Mouse (Mus musculus): ENCODE measurements around the gene Twnk. TPM values are rescaled to one million over a fixed set of nuclear protein-coding genes. Genes with fewer than 3 reads are reported as not detected.

The Twnk gene
- polyA plus RNA-seq, 2 experiments = 4.3 to 8.0 TPM

GRCm38 (mm10) chr19:45007425-45008191 is 2.1 kb downstream of the Twnk start:
- Histone ChIP-seq H3K27me3 (ENCODE audit: control insufficient read depth, insufficient read depth, low read length) (no peaks in the 10 kb centered on the region), H3K27ac (no peak overlapping the region)
- 72% methylated on average over 20 of the region's 20 CpGs for WGBS (ENCODE audit: insufficient replicate concordance)

GRCm38 (mm10) chr19:45010646-45011045 is 5.2 kb downstream of the Twnk start:
- WGBS (ENCODE audit: insufficient replicate concordance) = 67% methylated on average over 4 of the region's 4 CpGs
- ATAC-seq (ENCODE audit: insufficient read depth) = no peak

More at GRCm38 (mm10) chr19:45007425-45008191, 2.1 kb downstream of the Twnk start:
- ATAC-seq (ENCODE audit: insufficient read depth) (no peak), DNase-seq (ENCODE audit: low read depth in 3 of 3, low spot score in 3 of 3) (no peak)
- peaks cover 9% of the 10 kb centered on the region for H3K36me3 ChIP-seq (replicated peaks; ENCODE audit: control insufficient read depth, insufficient read depth, low read depth)
- no peaks in the 10 kb centered on the region for H3K9me3 ChIP-seq (ENCODE audit: control insufficient read depth, low read length)
- H3K4me3 ChIP-seq (ENCODE audit: insufficient read depth in 1 of 2, low read depth in 2 of 2, low read length in 2 of 2) = peak overlapping the region; percentile 65 to 79
- H3K4me2 ChIP-seq (ENCODE audit: low read depth) = peak overlapping the region; percentile 96
- no peak overlapping the region; the same call in 1 of the 2 replicates for H3K9ac ChIP-seq (replicated peaks)
- TF ChIP-seq EP300 (IDR thresholded peaks at IDR 0.05; ENCODE audit: low read depth) (no peak), CTCF (IDR thresholded peaks at IDR 0.05; ENCODE audit: low read depth) (no peak)
- H3K4me1 ChIP-seq (replicated peaks; ENCODE audit: control insufficient read depth in 2 of 2, insufficient read depth in 2 of 2, low read length in 1 of 2) = peaks cover 5 to 14% of the 10 kb centered on the region in 2 experiments

GRCm38 (mm10) chr19:45012219-45012618 is 6.8 kb downstream of the Twnk start:
- TF ChIP-seq EP300 (IDR thresholded peaks at IDR 0.05; ENCODE audit: low read depth) (no peak), CTCF (IDR thresholded peaks at IDR 0.05; ENCODE audit: low read depth) (no peak)
- Histone ChIP-seq H3K4me1 (replicated peaks; ENCODE audit: control insufficient read depth in 2 of 2, insufficient read depth in 2 of 2, low read length in 1 of 2) (peaks cover 3 to 26% of the 10 kb centered on the region in 2 experiments; a peak in 3 of 4 replicates), H3K4me3 (ENCODE audit: insufficient read depth in 1 of 2, low read depth in 2 of 2, low read length in 2 of 2) (no peak overlapping the region), H3K9ac (replicated peaks) (no peak overlapping the region), H3K27ac (no peak overlapping the region), H3K27me3 (ENCODE audit: control insufficient read depth, insufficient read depth, low read length) (peaks cover 2% of the 10 kb centered on the region; the same call in 1 of the 2 replicates), H3K36me3 (replicated peaks; ENCODE audit: control insufficient read depth, insufficient read depth, low read depth) (peaks cover 2% of the 10 kb centered on the region), H3K9me3 (ENCODE audit: control insufficient read depth, low read length) (no peaks in the 10 kb centered on the region), H3K4me2 (ENCODE audit: low read depth) (no peak overlapping the region)
- DNase-seq (ENCODE audit: low read depth in 3 of 3, low spot score in 3 of 3) (no peak), ATAC-seq (ENCODE audit: insufficient read depth) (no peak)
- WGBS (ENCODE audit: insufficient replicate concordance) = 77% methylated on average over 8 of the region's 8 CpGs

More at GRCm38 (mm10) chr19:45010646-45011045, 5.2 kb downstream of the Twnk start:
- H3K9me3 ChIP-seq (ENCODE audit: control insufficient read depth, low read length) = no peaks in the 10 kb centered on the region
- peaks cover under 1% of the 10 kb centered on the region; the same call in 1 of the 2 replicates for H3K27me3 ChIP-seq (ENCODE audit: control insufficient read depth, insufficient read depth, low read length)
- H3K36me3 ChIP-seq (replicated peaks; ENCODE audit: control insufficient read depth, insufficient read depth, low read depth) = peaks cover 2% of the 10 kb centered on the region
- H3K4me2 ChIP-seq (ENCODE audit: low read depth) = no peak overlapping the region
- H3K9ac ChIP-seq (replicated peaks) = no peak overlapping the region
- H3K4me3 ChIP-seq (ENCODE audit: insufficient read depth in 1 of 2, low read depth in 2 of 2, low read length in 2 of 2) = no peak overlapping the region
- no peak for DNase-seq (ENCODE audit: low read depth in 3 of 3, low spot score in 3 of 3)
- TF ChIP-seq EP300 (IDR thresholded peaks at IDR 0.05; ENCODE audit: low read depth) (no peak), CTCF (IDR thresholded peaks at IDR 0.05; ENCODE audit: low read depth) (no peak)
- no peak overlapping the region for H3K27ac ChIP-seq
- peaks cover 0 to 24% of the 10 kb centered on the region in 2 experiments; a peak in 3 of 4 replicates for H3K4me1 ChIP-seq (replicated peaks; ENCODE audit: control insufficient read depth in 2 of 2, insufficient read depth in 2 of 2, low read length in 1 of 2)

GRCm38 (mm10) chr19:45012636-45013035 is 7.2 kb downstream of the Twnk start:
- no peak overlapping the region for H3K4me2 ChIP-seq (ENCODE audit: low read depth)
- WGBS (ENCODE audit: insufficient replicate concordance) = 52% methylated on average over 6 of the region's 6 CpGs
- peaks cover 2% of the 10 kb centered on the region for H3K36me3 ChIP-seq (replicated peaks; ENCODE audit: control insufficient read depth, insufficient read depth, low read depth)
- H3K9me3 ChIP-seq (ENCODE audit: control insufficient read depth, low read length) = no peaks in the 10 kb centered on the region
- ATAC-seq (ENCODE audit: insufficient read depth) (no peak), DNase-seq (ENCODE audit: low read depth in 3 of 3, low spot score in 3 of 3) (no peak)
- H3K27ac ChIP-seq = no peak overlapping the region
- peaks cover 2% of the 10 kb centered on the region; the same call in 1 of the 2 replicates for H3K27me3 ChIP-seq (ENCODE audit: control insufficient read depth, insufficient read depth, low read length)
- TF ChIP-seq EP300 (IDR thresholded peaks at IDR 0.05; ENCODE audit: low read depth) (no peak), CTCF (IDR thresholded peaks at IDR 0.05; ENCODE audit: low read depth) (peak; percentile 46)
- H3K4me3 ChIP-seq (ENCODE audit: insufficient read depth in 1 of 2, low read depth in 2 of 2, low read length in 2 of 2) = no peak overlapping the region
- no peak overlapping the region for H3K9ac ChIP-seq (replicated peaks)
- H3K4me1 ChIP-seq (replicated peaks; ENCODE audit: control insufficient read depth in 2 of 2, insufficient read depth in 2 of 2, low read length in 1 of 2) = peaks cover 3 to 23% of the 10 kb centered on the region in 2 experiments; a peak in 2 of 4 replicates

- H3K27ac ChIP-seq = no peak overlapping the region; the same call in 1 of the 2 replicates
- TF ChIP-seq CTCF (IDR thresholded peaks at IDR 0.05; ENCODE audit: low read depth) = no peak
- no peak for TF ChIP-seq EP300 (IDR thresholded peaks at IDR 0.05; ENCODE audit: low read depth)
These were observed 8.2 kb downstream of the Twnk start for GRCm38 (mm10) chr19:45013581-45014225.

More at GRCm38 (mm10) chr19:45013581-45014225, 8.2 kb downstream of the Twnk start:
- H3K4me1 ChIP-seq (replicated peaks; ENCODE audit: control insufficient read depth in 2 of 2, insufficient read depth in 2 of 2, low read length in 1 of 2) = peaks cover 3 to 20% of the 10 kb centered on the region in 2 experiments; a peak in 3 of 4 replicates
- ATAC-seq (ENCODE audit: insufficient read depth) (no peak), DNase-seq (ENCODE audit: low read depth in 3 of 3, low spot score in 3 of 3) (no peak)
- H3K9me3 ChIP-seq (ENCODE audit: control insufficient read depth, low read length) = no peaks in the 10 kb centered on the region
- H3K9ac ChIP-seq (replicated peaks) = no peak overlapping the region
- peaks cover 2% of the 10 kb centered on the region for H3K36me3 ChIP-seq (replicated peaks; ENCODE audit: control insufficient read depth, insufficient read depth, low read depth)
- WGBS (ENCODE audit: insufficient replicate concordance) = 38% methylated on average over 6 of the region's 6 CpGs
- H3K4me3 ChIP-seq (ENCODE audit: insufficient read depth in 1 of 2, low read depth in 2 of 2, low read length in 2 of 2) = no peak overlapping the region
- peaks cover 2% of the 10 kb centered on the region; the same call in 1 of the 2 replicates for H3K27me3 ChIP-seq (ENCODE audit: control insufficient read depth, insufficient read depth, low read length)
- H3K4me2 ChIP-seq (ENCODE audit: low read depth) = peak overlapping the region; percentile 90

All from liver, embryonic 14.5 days (tissue).